Mouse (Mus musculus): Measurements from ENCODE around the gene Fads1.

Gene Fads1

DNA sequence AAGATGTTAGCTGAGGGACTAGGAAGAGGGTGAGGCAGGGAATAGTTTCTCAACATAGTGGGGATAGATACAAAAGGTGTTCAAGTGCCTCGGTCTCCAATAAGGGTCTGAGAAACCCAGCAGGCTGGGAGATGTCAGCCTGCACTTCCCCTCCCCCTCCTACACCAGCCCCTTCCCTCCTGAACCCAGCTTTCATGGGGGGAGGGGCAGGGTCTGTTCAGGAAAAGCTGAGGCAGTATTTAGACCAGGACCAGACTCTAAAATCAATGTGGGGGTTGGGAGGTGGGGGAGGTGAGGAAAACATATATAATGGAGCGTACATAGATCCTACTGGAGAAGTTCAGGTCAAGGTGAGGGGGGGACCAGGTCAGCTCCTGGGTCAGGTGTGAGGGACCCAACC, 56.7 kb downstream of the Fads1 start:
- DNase-seq (ENCODE audit: low read depth, low spot score) = no peak
- no peaks in the 10 kb centered on the region; the same call in 1 of the 2 replicates for H3K27me3 ChIP-seq (ENCODE audit: control insufficient read depth, insufficient read depth, low read length, poor library complexity, severe bottlenecking)

GRCm38 (mm10) chr19:10239975-10240653, 57.4 kb downstream of the Fads1 start:
- Histone ChIP-seq H3K36me3 (ENCODE audit: control insufficient read depth, insufficient read depth, low read length, poor library complexity, severe bottlenecking) (no peaks in the 10 kb centered on the region), H3K27me3 (ENCODE audit: control insufficient read depth, insufficient read depth, low read length, poor library complexity, severe bottlenecking) (no peaks in the 10 kb centered on the region; the same call in 1 of the 2 replicates)
- DNase-seq (ENCODE audit: low read depth, low spot score) = no peak

More for the DNA sequence above, 56.7 kb downstream of the Fads1 start:
- no peaks in the 10 kb centered on the region for H3K36me3 ChIP-seq (ENCODE audit: control insufficient read depth, insufficient read depth, low read length, poor library complexity, severe bottlenecking)

DNA sequence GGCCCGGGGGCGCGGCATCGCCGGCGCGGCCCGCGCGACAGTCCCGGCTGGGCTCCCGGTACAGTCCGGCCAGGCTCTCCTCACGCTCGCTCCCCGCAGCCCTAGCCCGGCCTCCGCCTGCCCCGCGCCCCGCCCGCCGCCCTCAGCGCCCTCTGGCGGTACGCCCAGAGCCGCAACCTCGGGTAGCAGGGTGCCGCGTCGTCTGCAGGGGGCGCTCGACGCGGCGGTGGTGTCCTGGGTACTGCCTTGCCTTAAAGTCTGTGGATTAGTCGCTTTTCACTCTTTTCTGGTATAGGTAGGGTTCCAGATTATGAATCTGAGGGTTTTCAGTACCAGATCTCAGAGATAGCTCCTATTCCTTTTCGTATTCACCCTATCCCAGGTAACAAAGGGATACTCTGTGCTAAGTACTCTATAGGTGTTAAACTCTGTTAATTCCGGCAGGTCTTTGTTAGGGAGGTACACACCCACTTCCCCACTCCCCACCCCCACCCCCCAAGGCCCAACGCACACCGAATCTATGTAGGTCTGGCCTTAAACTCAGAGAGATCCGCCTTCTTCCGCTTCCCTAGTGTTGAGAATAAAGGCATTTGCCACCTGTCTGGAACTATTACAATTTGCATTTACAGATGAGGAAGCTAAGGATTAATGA, 58.1 kb downstream of the Fads1 start, which contains the start of gene Myrf:
TSS of gene Myrf (minus strand) at position 95 of the 652 bp plus-strand sequence.
- no peaks in the 10 kb centered on the region; the same call in none of the 2 replicates for H3K27me3 ChIP-seq (ENCODE audit: control insufficient read depth, insufficient read depth, low read length, poor library complexity, severe bottlenecking)
- H3K36me3 ChIP-seq (ENCODE audit: control insufficient read depth, insufficient read depth, low read length, poor library complexity, severe bottlenecking) = no peaks in the 10 kb centered on the region
- DNase-seq (ENCODE audit: low read depth, low spot score) = peak; percentile 79

GRCm38 (mm10) chr19:10242916-10243315, 60.2 kb downstream of the Fads1 start:
- H3K36me3 ChIP-seq (ENCODE audit: control insufficient read depth, insufficient read depth, low read length, poor library complexity, severe bottlenecking) = no peaks in the 10 kb centered on the region
- no peaks in the 10 kb centered on the region; the same call in none of the 2 replicates for H3K27me3 ChIP-seq (ENCODE audit: control insufficient read depth, insufficient read depth, low read length, poor library complexity, severe bottlenecking)
- no peak for DNase-seq (ENCODE audit: low read depth, low spot score)

GRCm38 (mm10) chr19:10244183-10244582, 61.5 kb downstream of the Fads1 start:
- Histone ChIP-seq H3K27me3 (ENCODE audit: control insufficient read depth, insufficient read depth, low read length, poor library complexity, severe bottlenecking) (no peaks in the 10 kb centered on the region; the same call in none of the 2 replicates), H3K36me3 (ENCODE audit: control insufficient read depth, insufficient read depth, low read length, poor library complexity, severe bottlenecking) (no peaks in the 10 kb centered on the region)
- peak; percentile 42 for DNase-seq (ENCODE audit: low read depth, low spot score)
